Mouse (Mus musculus): ENCODE measurements at regions not wholly inside any gene's neighbourhood (a gene's known extent, or its start where the extent isn't known, plus 50 kb on each side); places are given as distances from the start of the nearest gene placed in this dataset.

- no peak overlapping the region for H3K27ac ChIP-seq
- H3K27me3 ChIP-seq = no peaks in the 10 kb centered on the region
- H3K9me3 ChIP-seq = no peaks in the 10 kb centered on the region
- no peak overlapping the region for H3K9ac ChIP-seq
- no peak overlapping the region for H3K4me3 ChIP-seq (replicated peaks)
- H3K36me3 ChIP-seq (replicated peaks) = no peaks in the 10 kb centered on the region
- H3K4me1 ChIP-seq = no peaks in the 10 kb centered on the region
- 84% methylated on average over 5 of the region's 5 CpGs for WGBS
- ATAC-seq (ENCODE audit: low FRiP score) = no peak
- H3K4me2 ChIP-seq = no peak overlapping the region
Measured at GRCm38 (mm10) chr8:79505381-79505780, 106.1 kb upstream of the Smad1 start.

DNA sequence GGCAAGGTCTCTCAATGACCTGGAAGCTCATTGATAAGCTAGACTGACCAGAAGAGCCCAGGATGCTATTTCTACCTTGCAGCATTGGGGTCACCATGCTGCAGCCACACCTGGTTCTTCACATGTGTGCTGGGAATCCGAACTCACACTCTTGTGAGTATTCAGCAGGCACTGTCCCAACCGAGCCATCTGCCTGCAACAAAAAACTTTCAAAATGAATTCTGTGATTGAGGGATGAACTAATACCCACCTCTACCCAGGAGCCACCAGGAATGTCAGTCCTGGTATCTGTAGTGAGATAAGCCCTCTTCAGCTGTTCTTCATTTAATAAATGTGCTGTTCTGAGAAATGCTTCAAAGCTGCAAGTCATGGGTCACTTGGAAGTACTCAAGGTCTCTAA lies 104.6 kb upstream of the Smad1 start:
- no peak for ATAC-seq (ENCODE audit: low FRiP score)
- Histone ChIP-seq H3K4me3 (replicated peaks) (no peak overlapping the region), H3K27ac (no peak overlapping the region), H3K9me3 (no peaks in the 10 kb centered on the region), H3K36me3 (replicated peaks) (no peaks in the 10 kb centered on the region), H3K9ac (no peak overlapping the region), H3K4me1 (no peaks in the 10 kb centered on the region), H3K27me3 (no peaks in the 10 kb centered on the region), H3K4me2 (no peak overlapping the region)
- WGBS = 90% methylated on average over 2 of the region's 2 CpGs

GRCm38 (mm10) chr8:79502062-79502461 lies 102.7 kb upstream of the Smad1 start:
- WGBS = 73% methylated on average over 4 of the region's 4 CpGs
- no peak overlapping the region for H3K4me2 ChIP-seq
- H3K9ac ChIP-seq = no peak overlapping the region
- H3K36me3 ChIP-seq (replicated peaks) = no peaks in the 10 kb centered on the region
- no peak overlapping the region for H3K27ac ChIP-seq
- ATAC-seq (ENCODE audit: low FRiP score) = no peak
- no peak overlapping the region for H3K4me3 ChIP-seq (replicated peaks)
- H3K9me3 ChIP-seq = no peaks in the 10 kb centered on the region
- H3K27me3 ChIP-seq = no peaks in the 10 kb centered on the region
- H3K4me1 ChIP-seq = no peaks in the 10 kb centered on the region; the same call in 1 of the 2 replicates

GRCm38 (mm10) chr8:79501238-79501637 lies 101.9 kb upstream of the Smad1 start:
- Histone ChIP-seq H3K27me3 (no peaks in the 10 kb centered on the region), H3K27ac (no peak overlapping the region), H3K9ac (no peak overlapping the region), H3K36me3 (replicated peaks) (no peaks in the 10 kb centered on the region), H3K4me1 (no peaks in the 10 kb centered on the region; the same call in 1 of the 2 replicates), H3K4me3 (replicated peaks) (no peak overlapping the region), H3K9me3 (no peaks in the 10 kb centered on the region), H3K4me2 (no peak overlapping the region)
- WGBS = 88% methylated on average over 11 of the region's 11 CpGs
- no peak for ATAC-seq (ENCODE audit: low FRiP score)

DNA sequence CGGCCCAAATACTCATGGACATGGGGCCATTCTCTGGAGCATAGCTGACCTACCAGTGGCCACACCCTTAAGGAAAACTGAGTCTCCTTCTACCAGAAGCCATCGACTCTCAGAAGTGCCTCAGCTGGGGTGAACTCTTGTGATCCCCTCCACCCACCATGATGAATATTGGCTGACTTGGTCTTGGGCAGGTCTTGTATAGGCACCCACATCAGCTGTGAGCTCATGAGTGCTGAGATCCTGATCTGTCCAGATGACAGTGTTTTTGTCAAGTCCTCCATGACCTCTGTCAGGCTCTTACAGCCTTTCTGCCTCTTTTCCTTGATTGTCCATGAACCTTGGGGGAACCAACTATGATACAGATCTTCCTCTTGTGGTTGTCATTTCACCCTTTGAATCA lies 99.9 kb upstream of the Smad1 start:
- Histone ChIP-seq H3K9ac (no peak overlapping the region), H3K4me3 (replicated peaks) (no peak overlapping the region), H3K9me3 (no peaks in the 10 kb centered on the region), H3K36me3 (replicated peaks) (no peaks in the 10 kb centered on the region), H3K27me3 (no peaks in the 10 kb centered on the region), H3K27ac (no peak overlapping the region), H3K4me2 (no peak overlapping the region), H3K4me1 (no peaks in the 10 kb centered on the region; the same call in 1 of the 2 replicates)
- WGBS = 95% methylated on average over 2 of the region's 2 CpGs
- ATAC-seq (ENCODE audit: low FRiP score) = no peak

GRCm38 (mm10) chr8:79498611-79499010 lies 99.3 kb upstream of the Smad1 start:
- 77% methylated on average over 2 of the region's 2 CpGs for WGBS

DNA sequence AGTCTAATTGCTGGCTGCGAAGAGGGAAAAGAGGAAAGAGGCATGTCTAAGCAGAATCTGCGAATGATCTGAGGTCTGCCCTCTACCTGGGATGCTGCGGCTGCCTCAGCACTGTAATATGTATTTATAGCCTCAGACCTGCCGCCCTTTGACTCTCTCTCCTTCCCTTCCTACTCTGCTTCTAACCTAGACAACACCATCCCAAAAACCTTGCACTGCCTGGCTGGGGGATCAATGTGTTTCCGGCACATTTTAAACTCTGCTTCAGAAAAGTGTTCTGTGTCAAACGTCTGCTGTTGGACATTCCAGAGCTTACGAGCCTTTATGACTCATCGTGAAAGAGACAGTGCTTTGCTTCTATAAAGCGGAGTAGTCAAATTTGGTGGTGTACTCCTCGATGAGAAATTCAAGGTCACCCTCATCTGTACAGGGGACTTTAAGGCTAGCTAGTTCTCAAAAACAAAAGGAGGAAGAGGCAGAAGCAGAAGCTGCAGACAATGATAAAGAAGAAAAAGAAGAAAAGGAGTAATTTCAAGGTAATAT lies 91.9 kb upstream of the Smad1 start:
- no peak overlapping the region for H3K4me2 ChIP-seq
- H3K9me3 ChIP-seq = no peaks in the 10 kb centered on the region
- no peak for ATAC-seq (ENCODE audit: low FRiP score)
- H3K27ac ChIP-seq = no peak overlapping the region
- H3K36me3 ChIP-seq (replicated peaks) = no peaks in the 10 kb centered on the region
- no peak overlapping the region for H3K9ac ChIP-seq
- no peak overlapping the region for H3K4me3 ChIP-seq (replicated peaks)
- no peaks in the 10 kb centered on the region for H3K27me3 ChIP-seq
- WGBS = 74% methylated on average over 10 of the region's 10 CpGs
- peaks cover 5% of the 10 kb centered on the region for H3K4me1 ChIP-seq

More at GRCm38 (mm10) chr8:79498611-79499010, 99.3 kb upstream of the Smad1 start:
- Histone ChIP-seq H3K4me3 (replicated peaks) (no peak overlapping the region), H3K4me1 (no peaks in the 10 kb centered on the region; the same call in 1 of the 2 replicates), H3K9me3 (no peaks in the 10 kb centered on the region), H3K27me3 (no peaks in the 10 kb centered on the region), H3K36me3 (replicated peaks) (no peaks in the 10 kb centered on the region), H3K27ac (no peak overlapping the region), H3K9ac (no peak overlapping the region), H3K4me2 (no peak overlapping the region)
- no peak for ATAC-seq (ENCODE audit: low FRiP score)

GRCm38 (mm10) chr8:79490739-79491138 lies 91.4 kb upstream of the Smad1 start:
- H3K4me2 ChIP-seq = no peak overlapping the region
- H3K4me1 ChIP-seq = peaks cover 5% of the 10 kb centered on the region
- WGBS = 26% methylated on average over 4 of the region's 4 CpGs
- H3K9me3 ChIP-seq = no peaks in the 10 kb centered on the region
- no peak overlapping the region for H3K4me3 ChIP-seq (replicated peaks)
- H3K9ac ChIP-seq = no peak overlapping the region
- ATAC-seq (ENCODE audit: low FRiP score) = no peak
- no peaks in the 10 kb centered on the region for H3K36me3 ChIP-seq (replicated peaks)
- no peaks in the 10 kb centered on the region for H3K27me3 ChIP-seq
- no peak overlapping the region for H3K27ac ChIP-seq

- no peaks in the 10 kb centered on the region for H3K36me3 ChIP-seq (replicated peaks)
- no peak overlapping the region for H3K4me3 ChIP-seq (replicated peaks)
- no peaks in the 10 kb centered on the region for H3K9me3 ChIP-seq
- no peak overlapping the region for H3K9ac ChIP-seq
- 65% methylated on average over 2 of the region's 2 CpGs for WGBS
- no peak for ATAC-seq (ENCODE audit: low FRiP score)
- no peak overlapping the region for H3K27ac ChIP-seq
- H3K27me3 ChIP-seq = no peaks in the 10 kb centered on the region
- peaks cover 5% of the 10 kb centered on the region for H3K4me1 ChIP-seq
- H3K4me2 ChIP-seq = no peak overlapping the region
Measured at GRCm38 (mm10) chr8:79488861-79489260, 89.5 kb upstream of the Smad1 start.

DNA sequence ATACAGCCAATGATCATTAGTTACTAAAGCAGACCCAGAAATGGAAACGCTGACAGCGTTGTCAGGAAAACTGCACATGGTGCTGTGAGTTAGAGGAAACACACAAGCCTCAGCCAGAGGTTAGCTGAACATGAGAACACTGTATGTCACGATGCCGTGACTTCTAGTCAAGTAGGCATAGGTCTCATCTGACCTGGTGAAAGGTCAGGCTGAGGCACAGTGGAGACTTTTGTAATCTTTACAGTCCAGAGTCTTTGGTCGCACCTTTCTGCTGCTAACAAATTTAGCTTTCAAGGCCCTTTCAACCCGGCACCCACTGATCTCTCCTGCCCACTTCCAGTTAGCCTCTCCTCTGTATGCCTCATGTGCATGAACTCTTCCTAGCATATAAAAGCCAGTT lies 88.3 kb upstream of the Smad1 start:
- WGBS = 83% methylated on average over 6 of the region's 6 CpGs
- H3K4me2 ChIP-seq = no peak overlapping the region

DNA sequence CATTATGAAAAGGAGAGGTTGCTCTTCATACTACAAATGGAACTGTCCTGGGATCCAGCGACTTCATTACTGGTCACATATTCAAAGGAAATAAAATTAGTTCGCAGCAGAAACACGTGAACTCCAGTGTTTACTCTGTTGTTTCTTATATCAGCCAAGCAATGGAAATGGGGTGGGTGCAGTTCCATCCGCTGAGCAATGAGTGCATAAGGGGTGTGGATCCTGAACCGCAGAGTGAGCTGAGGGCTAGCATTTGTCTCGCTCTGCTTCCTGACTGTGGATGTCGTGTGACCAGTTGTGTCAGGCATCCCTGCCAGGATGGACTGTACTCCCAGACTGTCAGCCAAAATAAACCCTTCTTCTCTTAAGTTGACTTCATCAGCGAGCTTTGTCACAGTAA lies 80.0 kb upstream of the Smad1 start:
- H3K4me3 ChIP-seq (replicated peaks) = no peak overlapping the region
- H3K9ac ChIP-seq = no peak overlapping the region
- 93% methylated on average over 8 of the region's 8 CpGs for WGBS
- no peak for ATAC-seq (ENCODE audit: low FRiP score)
- no peak overlapping the region for H3K27ac ChIP-seq
- no peaks in the 10 kb centered on the region for H3K27me3 ChIP-seq
- no peaks in the 10 kb centered on the region for H3K4me1 ChIP-seq
- H3K4me2 ChIP-seq = no peak overlapping the region
- H3K36me3 ChIP-seq (replicated peaks) = no peaks in the 10 kb centered on the region
- H3K9me3 ChIP-seq = no peaks in the 10 kb centered on the region

More for the DNA sequence above, 88.3 kb upstream of the Smad1 start:
- Histone ChIP-seq H3K4me1 (peaks cover 5% of the 10 kb centered on the region), H3K27me3 (no peaks in the 10 kb centered on the region), H3K36me3 (replicated peaks) (no peaks in the 10 kb centered on the region), H3K4me3 (replicated peaks) (no peak overlapping the region), H3K9me3 (no peaks in the 10 kb centered on the region), H3K27ac (no peak overlapping the region), H3K9ac (no peak overlapping the region)
- no peak for ATAC-seq (ENCODE audit: low FRiP score)

DNA sequence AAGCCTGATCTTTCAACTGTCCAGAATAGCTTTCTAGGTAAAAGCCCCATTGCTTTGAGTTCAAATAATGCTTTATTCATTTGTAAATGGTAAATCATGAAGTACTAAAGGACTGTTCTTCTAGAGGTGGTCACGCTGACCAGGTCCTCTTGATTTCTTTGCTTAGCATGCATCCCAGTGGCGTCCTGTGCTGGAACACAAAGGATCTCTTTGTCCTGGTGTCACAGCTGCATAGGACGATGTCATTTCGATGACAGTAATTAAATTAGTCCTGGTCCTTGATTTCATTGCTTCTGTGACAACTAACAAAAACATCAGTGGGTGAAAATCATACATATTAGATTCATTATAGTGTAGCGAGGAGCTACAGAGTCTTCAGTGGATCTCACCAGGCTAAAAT lies 76.7 kb upstream of the Smad1 start:
- WGBS = 47% methylated on average over 5 of the region's 5 CpGs
- no peak overlapping the region for H3K4me2 ChIP-seq
- no peaks in the 10 kb centered on the region for H3K36me3 ChIP-seq (replicated peaks)
- no peaks in the 10 kb centered on the region for H3K4me1 ChIP-seq
- H3K9ac ChIP-seq = no peak overlapping the region
- H3K27ac ChIP-seq = no peak overlapping the region
- H3K27me3 ChIP-seq = no peaks in the 10 kb centered on the region
- no peak for ATAC-seq (ENCODE audit: low FRiP score)
- H3K4me3 ChIP-seq (replicated peaks) = no peak overlapping the region
- H3K9me3 ChIP-seq = no peaks in the 10 kb centered on the region

DNA sequence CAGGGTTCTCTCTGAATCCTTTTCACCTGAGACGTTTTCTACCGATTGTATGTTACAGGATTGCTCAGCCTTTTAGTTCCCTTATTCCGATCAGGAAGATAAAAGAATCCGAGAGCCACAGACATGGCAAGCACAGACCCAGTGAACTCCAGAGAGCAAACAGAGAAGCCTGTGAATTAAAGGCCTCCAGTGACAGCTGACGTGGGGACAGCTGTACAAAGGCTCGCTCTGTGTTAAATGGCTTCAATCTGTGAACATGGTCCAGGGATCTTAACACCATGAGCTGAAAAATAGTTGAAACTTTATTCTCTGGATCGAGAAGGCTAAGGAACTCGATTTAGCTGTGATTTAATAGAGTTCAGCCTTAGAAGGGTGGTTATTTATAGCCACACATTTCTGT lies 75.4 kb upstream of the Smad1 start:
- Histone ChIP-seq H3K27ac (no peak overlapping the region), H3K27me3 (no peaks in the 10 kb centered on the region), H3K4me2 (no peak overlapping the region), H3K9ac (no peak overlapping the region), H3K4me3 (replicated peaks) (no peak overlapping the region), H3K9me3 (no peaks in the 10 kb centered on the region), H3K36me3 (replicated peaks) (no peaks in the 10 kb centered on the region), H3K4me1 (no peaks in the 10 kb centered on the region)
- ATAC-seq (ENCODE audit: low FRiP score) = no peak
- WGBS = 64% methylated on average over 8 of the region's 8 CpGs

All from forebrain, embryonic 12.5 days (tissue).